Mouse (Mus musculus) liver, adult (tissue): ENCODE results near the gene Nkapd1.

Experiments
- GATA4 ChIP-seq: IDR thresholded peaks from 2 replicates; pipeline ENCODE4 v1.6.1; 2014; ENCODE audit warnings: mild to moderate bottlenecking, low read length; ENCODE audit not compliant: insufficient replicate concordance

The Nkapd1 gene

GRCm38 (mm10) chr9:50616766-50617603 is at the start of gene Nkapd1, which contains the start of gene Pih1d2:
Gene Nkapd1, minus strand, starts transcription at chr9:50617464.
Gene Pih1d2, plus strand, starts transcription at chr9:50617321.
- TF ChIP-seq GATA4: peak; percentile 63; the same call in 1 of the 2 replicates

- no peak for TF ChIP-seq GATA4
These were observed 49.2 kb upstream of the Nkapd1 start for GRCm38 (mm10) chr9:50666442-50666841.

- TF ChIP-seq GATA4: no peak
These were observed 47.6 kb upstream of the Nkapd1 start for GRCm38 (mm10) chr9:50664826-50665225.

GRCm38 (mm10) chr9:50660431-50660830 is 43.2 kb upstream of the Nkapd1 start:
- TF ChIP-seq GATA4: no peak

GRCm38 (mm10) chr9:50659392-50660217 is 42.3 kb upstream of the Nkapd1 start, which contains the start of gene Dlat:
Gene Dlat, minus strand, starts transcription at chr9:50659780.
- no peak for TF ChIP-seq GATA4

- TF ChIP-seq GATA4: no peak
These were observed 41.7 kb upstream of the Nkapd1 start for GRCm38 (mm10) chr9:50658941-50659388.

- TF ChIP-seq GATA4: no peak
These were observed 41.1 kb upstream of the Nkapd1 start for GRCm38 (mm10) chr9:50658391-50658790.

GRCm38 (mm10) chr9:50650503-50650902 is 33.2 kb upstream of the Nkapd1 start:
- TF ChIP-seq GATA4: no peak

- no peak for TF ChIP-seq GATA4
These were observed 29.6 kb upstream of the Nkapd1 start for GRCm38 (mm10) chr9:50646826-50647370.

GRCm38 (mm10) chr9:50634270-50634669 is 17.0 kb upstream of the Nkapd1 start:
- no peak for TF ChIP-seq GATA4

GRCm38 (mm10) chr9:50633059-50633458 is 15.8 kb upstream of the Nkapd1 start:
- no peak for TF ChIP-seq GATA4

GRCm38 (mm10) chr9:50632016-50632688 is 14.9 kb upstream of the Nkapd1 start:
- no peak for TF ChIP-seq GATA4

- TF ChIP-seq GATA4: no peak
These were observed 598 bp upstream of the Nkapd1 start for GRCm38 (mm10) chr9:50617794-50618330.

GRCm38 (mm10) chr9:50616161-50616560 is 1.1 kb downstream of the Nkapd1 start:
- TF ChIP-seq GATA4: no peak

GRCm38 (mm10) chr9:50612115-50612514 is 5.1 kb downstream of the Nkapd1 start:
- no peak for TF ChIP-seq GATA4
